Mouse (Mus musculus) kidney, embryonic 16.5 days (tissue): ENCODE data around the gene Slc30a2. TPM values are rescaled to one million over a fixed set of nuclear protein-coding genes. Genes with fewer than 3 reads are reported as not detected.

Experiments used
- ATAC-seq: fragments of 200-750 bp; cut with Nextera tagmentation; 2 replicates; pipeline ENCODE4 v1.8.0; 2017; ENCODE audit warnings: moderate TSS enrichment; ENCODE audit not compliant: low FRiP score, low TSS enrichment
- H3K27ac ChIP-seq: fragments of 300-500 bp; sonication (generic); 2 replicates; pipeline ENCODE4 v1.5.1; 2014; ENCODE audit warnings: low read length
- H3K27me3 ChIP-seq: fragments of 300-500 bp; sonication (generic); 2 replicates; pipeline ENCODE4 v1.6.1; 2014; ENCODE audit warnings: low read length, control low read depth, mixed read lengths; ENCODE audit not compliant: insufficient read depth
- H3K36me3 ChIP-seq: fragments of 300-500 bp; sonication (generic); 2 replicates; pipeline ENCODE4 v1.6.1; 2014; ENCODE audit warnings: low read length, control low read depth, mixed read lengths; ENCODE audit not compliant: insufficient read depth
- H3K4me1 ChIP-seq: fragments of 300-500 bp; sonication (generic); 2 replicates; pipeline ENCODE4 v1.6.1; 2014; ENCODE audit warnings: low read length, control low read depth, mixed read lengths; ENCODE audit not compliant: insufficient read depth
- H3K4me2 ChIP-seq: fragments of 300-500 bp; sonication (generic); replicated peaks from 2 replicates; pipeline ENCODE4 v1.6.1; 2014; ENCODE audit warnings: low read depth, low read length
- H3K4me3 ChIP-seq: fragments of 300-500 bp; sonication (generic); 2 replicates; pipeline ENCODE4 v1.5.1; 2014; ENCODE audit warnings: mild to moderate bottlenecking, low read length
- H3K9ac ChIP-seq: fragments of 300-500 bp; sonication (generic); replicated peaks from 2 replicates; pipeline ENCODE4 v1.6.1; 2014; ENCODE audit warnings: low read length
- H3K9me3 ChIP-seq: fragments of 300-500 bp; sonication (generic); 2 replicates; pipeline ENCODE4 v1.6.1; 2016; ENCODE audit warnings: low read length, control low read depth
- WGBS: fragments of 180-500 bp; shearing (Covaris S2); extraction: QIAGEN DNeasy Blood & Tissue Kit; methylation state at CpG from one replicate; pipeline ENCODE4 v1.1.7; 2014; 5-methylcytosine and 5-hydroxymethylcytosine counted together
- polyA plus RNA-seq: library from polyadenylated mRNA; unstranded; fragments of >200 nt; fragmentation: Nextera tagmentation; extraction: Ambion mirVana; gene quantifications from 2 replicates; pipeline ENCODE4 v1.2.1, GENCODE M21; 2015

The Slc30a2 gene
- polyA plus RNA-seq, 1 experiment from 2014 or later: 0.92 TPM

GRCm38 (mm10) chr4:134306963-134307362 is 36.0 kb upstream of the Slc30a2 start:
- peaks cover 9% of the 10 kb centered on the region; the same call in 1 of the 2 replicates for H3K4me1 ChIP-seq
- no peak for ATAC-seq
- H3K4me2 ChIP-seq: peak overlapping the region; percentile 19; the same call in 1 of the 2 replicates
- no peaks in the 10 kb centered on the region for H3K27me3 ChIP-seq
- H3K9ac ChIP-seq: no peak overlapping the region
- H3K9me3 ChIP-seq: no peaks in the 10 kb centered on the region
- H3K4me3 ChIP-seq: no peak overlapping the region
- no peaks in the 10 kb centered on the region for H3K36me3 ChIP-seq
- no peak overlapping the region for H3K27ac ChIP-seq
- WGBS: 64% methylated on average over 2 of the region's 2 CpGs

- 14% methylated on average over 12 of the region's 12 CpGs for WGBS
- Histone ChIP-seq H3K36me3 (no peaks in the 10 kb centered on the region), H3K9me3 (peaks cover 1% of the 10 kb centered on the region; the same call in 1 of the 2 replicates), H3K4me1 (peaks cover 9% of the 10 kb centered on the region; the same call in 1 of the 2 replicates), H3K27ac (0 out of 2 replicates have a peak overlapping the region, but pooled peaks have one; percentile 14), H3K9ac (no peak overlapping the region; the same call in 1 of the 2 replicates), H3K27me3 (no peaks in the 10 kb centered on the region), H3K4me3 (no peak overlapping the region), H3K4me2 (peak overlapping the region; percentile 19; the same call in 1 of the 2 replicates)
- ATAC-seq: peak; percentile 78
Measured at GRCm38 (mm10) chr4:134307367-134308072, 35.5 kb upstream of the Slc30a2 start.

- H3K4me3 ChIP-seq: no peak overlapping the region
- no peak for ATAC-seq
- peaks cover 9% of the 10 kb centered on the region; the same call in 1 of the 2 replicates for H3K4me1 ChIP-seq
- H3K9me3 ChIP-seq: peaks cover 6% of the 10 kb centered on the region; the same call in 1 of the 2 replicates
- no peaks in the 10 kb centered on the region for H3K27me3 ChIP-seq
- no peak overlapping the region for H3K27ac ChIP-seq
- no peak overlapping the region for H3K4me2 ChIP-seq
- H3K36me3 ChIP-seq: no peaks in the 10 kb centered on the region
- no peak overlapping the region for H3K9ac ChIP-seq
- WGBS: 82% methylated on average over 7 of the region's 7 CpGs
Measured at GRCm38 (mm10) chr4:134310106-134310505, 32.9 kb upstream of the Slc30a2 start.

GRCm38 (mm10) chr4:134310656-134311055 is 32.3 kb upstream of the Slc30a2 start:
- ATAC-seq: no peak
- Histone ChIP-seq H3K9me3 (peaks cover 6% of the 10 kb centered on the region; the same call in 1 of the 2 replicates), H3K27me3 (no peaks in the 10 kb centered on the region), H3K27ac (no peak overlapping the region), H3K36me3 (no peaks in the 10 kb centered on the region), H3K4me1 (peaks cover 14% of the 10 kb centered on the region; the same call in 1 of the 2 replicates), H3K4me2 (no peak overlapping the region), H3K4me3 (no peak overlapping the region), H3K9ac (no peak overlapping the region)
- WGBS: 76% methylated on average over 9 of the region's 9 CpGs

GRCm38 (mm10) chr4:134311784-134312183 is 31.2 kb upstream of the Slc30a2 start:
- Histone ChIP-seq H3K4me3 (no peak overlapping the region), H3K9me3 (peaks cover 6% of the 10 kb centered on the region; the same call in 1 of the 2 replicates), H3K27ac (no peak overlapping the region), H3K36me3 (no peaks in the 10 kb centered on the region), H3K4me1 (peaks cover 14% of the 10 kb centered on the region; the same call in 1 of the 2 replicates), H3K9ac (no peak overlapping the region), H3K27me3 (no peaks in the 10 kb centered on the region), H3K4me2 (no peak overlapping the region)
- ATAC-seq: no peak
- 76% methylated on average over 9 of the region's 9 CpGs for WGBS

- H3K9ac ChIP-seq: no peak overlapping the region
- no peak overlapping the region for H3K4me2 ChIP-seq
- no peaks in the 10 kb centered on the region for H3K36me3 ChIP-seq
- WGBS: 90% methylated on average over 5 of the region's 5 CpGs
- H3K27me3 ChIP-seq: no peaks in the 10 kb centered on the region
- peaks cover 9% of the 10 kb centered on the region; the same call in 1 of the 2 replicates for H3K4me1 ChIP-seq
- peaks cover 6% of the 10 kb centered on the region; the same call in 1 of the 2 replicates for H3K9me3 ChIP-seq
- H3K27ac ChIP-seq: no peak overlapping the region
- no peak overlapping the region for H3K4me3 ChIP-seq
- no peak for ATAC-seq
Measured at GRCm38 (mm10) chr4:134312341-134312740, 30.6 kb upstream of the Slc30a2 start.

- H3K27ac ChIP-seq: no peak overlapping the region
- H3K4me3 ChIP-seq: no peak overlapping the region
- H3K4me1 ChIP-seq: peaks cover 5% of the 10 kb centered on the region; the same call in 1 of the 2 replicates
- no peaks in the 10 kb centered on the region for H3K36me3 ChIP-seq
- H3K27me3 ChIP-seq: no peaks in the 10 kb centered on the region
- H3K9ac ChIP-seq: no peak overlapping the region
- no peak for ATAC-seq
- H3K9me3 ChIP-seq: peaks cover 6% of the 10 kb centered on the region; the same call in 1 of the 2 replicates
- H3K4me2 ChIP-seq: no peak overlapping the region
- 96% methylated on average over 6 of the region's 6 CpGs for WGBS
Measured at GRCm38 (mm10) chr4:134312901-134313300, 30.1 kb upstream of the Slc30a2 start.

- WGBS: 74% methylated on average over 4 of the region's 4 CpGs
- Histone ChIP-seq H3K36me3 (no peaks in the 10 kb centered on the region), H3K27me3 (no peaks in the 10 kb centered on the region)
Measured at GRCm38 (mm10) chr4:134314081-134314655, 28.8 kb upstream of the Slc30a2 start.

GRCm38 (mm10) chr4:134314876-134315275 is 28.1 kb upstream of the Slc30a2 start, which contains the start of gene Trim63:
TSS of gene Trim63 (plus strand) at chr4:134315120.
- Histone ChIP-seq H3K9ac (peak within 1 kb of the TSS; percentile 50; the same call in 1 of the 2 replicates), H3K4me2 (peak within 1 kb of the TSS; percentile 28; the same call in 1 of the 2 replicates), H3K4me3 (peak within 1 kb of the TSS; percentile 12; the same call in 1 of the 2 replicates), H3K9me3 (peaks cover 6% of the 10 kb centered on the region; the same call in 1 of the 2 replicates), H3K4me1 (peaks cover 5% of the 10 kb centered on the region; the same call in 1 of the 2 replicates), H3K27ac (peak within 1 kb of the TSS; percentile 17; the same call in 1 of the 2 replicates), H3K27me3 (no peaks in the 10 kb centered on the region), H3K36me3 (no peaks in the 10 kb centered on the region)
- 0 out of 2 replicates have a peak, but pooled peaks have one; percentile 27 for ATAC-seq
- 12% methylated on average over 11 of the region's 11 CpGs for WGBS

More at GRCm38 (mm10) chr4:134314081-134314655, 28.8 kb upstream of the Slc30a2 start:
- no peak for ATAC-seq
- Histone ChIP-seq H3K4me2 (no peak overlapping the region), H3K4me1 (peaks cover 5% of the 10 kb centered on the region; the same call in 1 of the 2 replicates), H3K9me3 (peaks cover 6% of the 10 kb centered on the region; the same call in 1 of the 2 replicates), H3K27ac (no peak overlapping the region), H3K4me3 (no peak overlapping the region), H3K9ac (no peak overlapping the region)
